Mouse (Mus musculus): ENCODE results near the gene Hmgb2. TPM values are rescaled to one million over a fixed set of nuclear protein-coding genes. Genes with fewer than 3 reads are reported as not detected.

Gene Hmgb2
- polyA plus RNA-seq, 1 experiment, result 22.0 TPM

DNA sequence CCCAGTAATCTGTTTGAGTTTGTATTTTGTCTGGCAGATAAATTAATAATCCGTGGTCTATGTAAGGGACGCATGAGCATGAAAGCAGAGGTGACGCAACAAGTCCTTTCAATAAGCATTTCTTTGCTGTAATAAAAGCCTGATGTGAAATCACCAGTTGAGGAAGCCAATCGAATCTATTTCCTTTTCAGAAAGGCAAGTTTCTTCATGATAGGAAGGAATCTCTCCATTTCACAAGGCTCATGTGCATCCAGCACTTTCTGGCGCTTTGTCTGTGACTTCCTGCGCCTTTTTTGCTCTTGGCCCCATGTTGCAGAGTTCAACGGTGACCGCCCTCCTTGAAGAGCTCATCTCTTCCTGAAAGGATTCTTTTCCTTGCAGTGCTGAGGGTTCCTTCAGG lies 32.0 kb upstream of the Hmgb2 start:
- Histone ChIP-seq H3K36me3 (ENCODE audit: control insufficient read depth, insufficient read depth, low read length) (no peaks in the 10 kb centered on the region), H3K27ac (ENCODE audit: control insufficient read depth, insufficient read depth, low read depth, low read length) (no peak overlapping the region), H3K4me3 (ENCODE audit: control insufficient read depth, low read depth, low read length) (no peak overlapping the region), H3K27me3 (ENCODE audit: control insufficient read depth, insufficient read depth, low read length) (no peaks in the 10 kb centered on the region), H3K4me1 (ENCODE audit: control insufficient read depth, insufficient read depth, low read length) (no peaks in the 10 kb centered on the region)
- TF ChIP-seq CTCF (IDR thresholded peaks at IDR 0.05; ENCODE audit: control insufficient read depth, insufficient read depth, insufficient replicate concordance, low read depth, low read length), result no peak
- TF ChIP-seq POLR2A (IDR thresholded peaks at IDR 0.05; ENCODE audit: control insufficient read depth, low read depth, low read length), result no peak

DNA sequence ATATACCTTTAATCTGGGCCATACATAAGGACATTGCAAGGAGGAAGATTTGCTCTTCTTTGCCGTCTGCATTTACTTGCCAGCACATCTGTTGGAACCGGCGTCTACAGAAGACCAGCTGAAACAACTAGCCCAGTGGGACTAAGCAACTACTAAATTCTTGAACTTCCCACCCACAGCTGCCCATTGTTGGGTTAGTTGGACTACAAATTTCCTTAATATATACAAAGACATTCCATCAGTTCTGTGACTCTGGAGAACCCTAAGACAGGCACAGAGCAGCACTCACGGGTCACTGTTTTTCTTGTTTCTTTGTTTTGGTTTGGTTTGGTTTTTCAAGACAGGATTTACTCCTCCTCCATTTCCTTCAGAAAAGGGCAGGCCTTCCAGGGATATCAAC lies 31.1 kb upstream of the Hmgb2 start:
- H3K27ac ChIP-seq (ENCODE audit: control insufficient read depth, insufficient read depth, low read depth, low read length), result no peak overlapping the region
- H3K4me3 ChIP-seq (ENCODE audit: control insufficient read depth, low read depth, low read length), result no peak overlapping the region
- no peaks in the 10 kb centered on the region for H3K36me3 ChIP-seq (ENCODE audit: control insufficient read depth, insufficient read depth, low read length)
- no peaks in the 10 kb centered on the region for H3K4me1 ChIP-seq (ENCODE audit: control insufficient read depth, insufficient read depth, low read length)
- H3K27me3 ChIP-seq (ENCODE audit: control insufficient read depth, insufficient read depth, low read length), result no peaks in the 10 kb centered on the region
- TF ChIP-seq CTCF (IDR thresholded peaks at IDR 0.05; ENCODE audit: control insufficient read depth, insufficient read depth, insufficient replicate concordance, low read depth, low read length) (no peak), POLR2A (IDR thresholded peaks at IDR 0.05; ENCODE audit: control insufficient read depth, low read depth, low read length) (no peak)

DNA sequence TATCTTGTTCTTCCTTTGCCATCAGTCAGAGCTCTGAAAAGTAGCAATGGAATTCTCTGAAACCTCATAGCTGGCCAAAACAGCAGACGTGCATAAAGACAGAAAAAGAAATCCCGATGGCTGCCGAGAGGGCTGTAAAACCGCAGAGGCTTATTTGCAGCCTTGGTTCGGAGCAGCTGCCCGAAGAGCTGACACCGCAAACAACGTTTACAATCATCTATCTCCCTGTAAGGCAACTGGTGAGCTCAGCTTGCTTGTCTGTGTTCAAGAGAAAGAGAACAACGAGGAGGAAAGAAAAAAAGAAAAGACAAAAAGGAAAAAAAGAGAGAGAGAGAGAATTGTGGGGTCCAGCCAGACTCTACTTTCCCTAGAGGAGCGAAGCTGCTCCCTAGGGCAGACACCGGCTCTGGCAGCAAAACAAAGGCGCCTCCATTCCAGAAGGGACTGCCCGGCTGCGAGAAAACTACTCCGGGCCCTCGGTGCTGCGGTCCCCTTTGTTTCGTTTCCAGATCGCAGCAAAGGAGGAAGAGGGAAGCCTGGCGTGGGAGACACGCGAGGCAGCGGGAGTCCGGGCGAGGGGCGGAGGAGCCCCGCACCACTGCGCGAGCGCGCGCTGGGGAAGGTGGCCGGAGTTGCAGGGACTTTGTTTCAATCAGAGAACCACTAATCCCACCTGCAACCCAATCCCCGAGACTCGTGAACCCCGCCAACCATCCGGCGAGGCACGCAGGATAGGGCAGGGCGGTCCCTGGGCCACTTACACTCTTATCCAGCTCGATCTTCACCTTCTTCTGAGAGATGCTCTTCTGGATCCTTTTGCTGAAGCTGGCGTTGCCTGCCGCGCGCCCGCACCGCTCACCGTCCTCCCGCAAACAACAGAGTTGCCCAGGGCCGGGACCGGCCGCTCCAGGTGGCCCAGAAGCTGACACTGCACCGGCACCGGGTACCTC lies 24.9 kb upstream of the Hmgb2 start:
- TF ChIP-seq CTCF (IDR thresholded peaks at IDR 0.05; ENCODE audit: control insufficient read depth, insufficient read depth, insufficient replicate concordance, low read depth, low read length) (no peak), POLR2A (IDR thresholded peaks at IDR 0.05; ENCODE audit: control insufficient read depth, low read depth, low read length) (no peak)
- Histone ChIP-seq H3K4me3 (ENCODE audit: control insufficient read depth, low read depth, low read length) (peak overlapping the region; percentile 91), H3K4me1 (ENCODE audit: control insufficient read depth, insufficient read depth, low read length) (peaks cover 8% of the 10 kb centered on the region), H3K27ac (ENCODE audit: control insufficient read depth, insufficient read depth, low read depth, low read length) (peak overlapping the region; percentile 94), H3K36me3 (ENCODE audit: control insufficient read depth, insufficient read depth, low read length) (no peaks in the 10 kb centered on the region), H3K27me3 (ENCODE audit: control insufficient read depth, insufficient read depth, low read length) (no peaks in the 10 kb centered on the region)

DNA sequence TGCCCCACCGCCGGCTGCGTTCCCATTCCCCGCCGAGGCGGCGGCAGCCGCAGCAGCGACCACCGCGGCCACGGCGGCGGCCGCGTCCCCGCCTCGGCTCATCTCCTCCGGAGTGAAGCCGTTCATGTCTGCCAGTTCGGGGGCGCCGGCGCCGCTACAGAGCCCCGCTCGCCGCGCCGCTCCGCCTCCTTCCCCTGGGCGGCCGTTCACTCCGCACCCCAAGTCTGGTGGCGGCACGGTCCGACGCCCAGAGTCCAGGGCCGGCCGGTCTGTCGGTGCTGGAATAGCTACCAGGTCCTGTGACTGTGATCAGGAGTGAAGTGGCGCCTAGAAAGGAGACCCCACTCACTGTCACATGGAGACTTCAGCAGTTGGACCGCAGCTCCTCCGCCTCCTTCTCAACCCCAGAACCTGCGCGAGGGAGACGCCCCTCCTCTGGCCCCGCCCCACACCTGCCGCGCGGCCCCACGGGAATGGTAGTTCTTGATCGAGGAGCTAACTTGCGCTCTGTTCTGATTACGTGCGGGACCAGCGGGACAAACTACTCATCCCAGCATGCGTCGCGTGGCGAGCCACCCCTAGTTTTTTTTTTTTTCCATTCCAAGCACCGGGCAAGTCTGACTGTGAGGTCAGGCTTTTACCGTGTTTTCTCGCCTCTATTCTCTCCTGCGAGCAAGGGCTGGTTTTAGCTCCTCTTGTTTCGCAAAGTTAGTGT lies 24.1 kb upstream of the Hmgb2 start, which contains the start of gene Sap30:
TSS of gene Sap30 (minus strand) at position 420 of the 715 bp plus-strand sequence.
- TF ChIP-seq POLR2A (IDR thresholded peaks at IDR 0.05; ENCODE audit: control insufficient read depth, low read depth, low read length) (peak; percentile 90), CTCF (IDR thresholded peaks at IDR 0.05; ENCODE audit: control insufficient read depth, insufficient read depth, insufficient replicate concordance, low read depth, low read length) (no peak)
- Histone ChIP-seq H3K27me3 (ENCODE audit: control insufficient read depth, insufficient read depth, low read length) (no peaks in the 10 kb centered on the region), H3K4me3 (ENCODE audit: control insufficient read depth, low read depth, low read length) (peak within 1 kb of the TSS; percentile 91), H3K36me3 (ENCODE audit: control insufficient read depth, insufficient read depth, low read length) (no peaks in the 10 kb centered on the region), H3K4me1 (ENCODE audit: control insufficient read depth, insufficient read depth, low read length) (peaks cover 8% of the 10 kb centered on the region), H3K27ac (ENCODE audit: control insufficient read depth, insufficient read depth, low read depth, low read length) (peak within 1 kb of the TSS; percentile 94)

DNA sequence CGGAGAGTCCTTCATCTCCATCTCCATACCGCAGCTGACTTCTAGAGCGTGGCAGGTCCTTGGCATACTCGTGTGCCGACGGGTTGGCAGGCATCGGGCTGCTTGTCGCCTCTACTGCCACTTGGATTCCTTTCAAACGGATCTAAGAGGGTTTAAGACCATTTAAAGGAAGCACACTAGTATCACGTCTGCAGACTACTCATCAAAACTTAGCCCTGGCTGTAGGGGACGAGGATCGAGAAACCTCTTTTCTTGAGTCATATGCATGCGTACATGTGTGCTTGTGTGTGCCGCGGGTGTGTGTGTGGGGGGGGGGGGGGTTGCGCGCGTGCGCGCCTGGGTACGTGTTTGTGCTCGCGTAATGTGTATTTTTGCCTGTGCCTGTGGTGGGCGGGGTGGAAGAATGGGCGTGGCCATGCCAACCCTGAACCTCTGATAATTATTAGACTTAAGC lies 23.4 kb upstream of the Hmgb2 start:
- H3K36me3 ChIP-seq (ENCODE audit: control insufficient read depth, insufficient read depth, low read length), result no peaks in the 10 kb centered on the region
- H3K4me1 ChIP-seq (ENCODE audit: control insufficient read depth, insufficient read depth, low read length), result peaks cover 8% of the 10 kb centered on the region
- no peaks in the 10 kb centered on the region for H3K27me3 ChIP-seq (ENCODE audit: control insufficient read depth, insufficient read depth, low read length)
- TF ChIP-seq POLR2A (IDR thresholded peaks at IDR 0.05; ENCODE audit: control insufficient read depth, low read depth, low read length), result no peak
- TF ChIP-seq CTCF (IDR thresholded peaks at IDR 0.05; ENCODE audit: control insufficient read depth, insufficient read depth, insufficient replicate concordance, low read depth, low read length), result 0 out of 2 replicates have a peak, but pooled peaks have one; percentile 0
- peak overlapping the region; percentile 85 for H3K4me3 ChIP-seq (ENCODE audit: control insufficient read depth, low read depth, low read length)
- peak overlapping the region; percentile 66 for H3K27ac ChIP-seq (ENCODE audit: control insufficient read depth, insufficient read depth, low read depth, low read length)

DNA sequence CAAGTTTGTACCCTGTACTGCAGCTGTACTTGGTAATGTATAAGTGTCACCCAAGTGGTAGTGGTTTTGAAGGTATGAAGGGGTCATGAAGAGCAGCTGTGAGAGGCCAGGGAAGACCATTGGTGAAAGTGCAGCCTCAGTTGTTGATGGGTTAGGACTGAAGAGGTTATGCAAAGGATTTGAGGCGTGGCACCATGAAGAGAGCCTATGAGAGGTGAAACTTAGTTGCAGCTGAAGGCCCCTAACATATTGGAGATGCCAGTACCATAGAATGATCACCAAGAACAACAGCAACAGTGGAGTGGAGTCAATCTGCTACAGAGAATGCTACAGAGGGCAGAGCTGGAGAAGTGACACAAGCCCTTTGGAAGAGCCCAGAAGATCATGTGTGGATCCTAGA lies 22.3 kb upstream of the Hmgb2 start:
- Histone ChIP-seq H3K36me3 (ENCODE audit: control insufficient read depth, insufficient read depth, low read length) (no peaks in the 10 kb centered on the region), H3K4me1 (ENCODE audit: control insufficient read depth, insufficient read depth, low read length) (peaks cover 8% of the 10 kb centered on the region), H3K27ac (ENCODE audit: control insufficient read depth, insufficient read depth, low read depth, low read length) (no peak overlapping the region), H3K27me3 (ENCODE audit: control insufficient read depth, insufficient read depth, low read length) (no peaks in the 10 kb centered on the region), H3K4me3 (ENCODE audit: control insufficient read depth, low read depth, low read length) (no peak overlapping the region)
- no peak for TF ChIP-seq POLR2A (IDR thresholded peaks at IDR 0.05; ENCODE audit: control insufficient read depth, low read depth, low read length)
- TF ChIP-seq CTCF (IDR thresholded peaks at IDR 0.05; ENCODE audit: control insufficient read depth, insufficient read depth, insufficient replicate concordance, low read depth, low read length), result no peak

DNA sequence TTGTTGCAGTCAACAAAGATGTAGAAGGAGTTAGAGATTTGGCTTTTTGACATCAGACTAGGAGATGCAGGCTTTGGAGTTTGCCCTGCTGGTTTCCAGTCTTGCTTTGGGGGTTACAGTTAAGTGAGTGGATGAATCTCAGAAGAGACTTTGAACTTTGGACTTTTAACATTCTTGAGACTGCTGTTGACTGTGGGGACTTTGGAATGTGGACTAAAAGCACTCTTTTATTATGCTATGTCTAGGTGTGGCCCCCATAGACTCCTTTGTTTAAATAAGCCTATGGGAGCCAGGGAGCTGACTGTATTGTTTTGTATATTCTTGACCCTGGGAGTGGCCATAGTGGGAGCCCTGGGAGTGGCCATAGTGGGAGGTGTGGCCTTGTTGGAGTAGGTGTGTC lies 21.8 kb upstream of the Hmgb2 start:
- no peaks in the 10 kb centered on the region for H3K36me3 ChIP-seq (ENCODE audit: control insufficient read depth, insufficient read depth, low read length)
- no peaks in the 10 kb centered on the region for H3K27me3 ChIP-seq (ENCODE audit: control insufficient read depth, insufficient read depth, low read length)
- peaks cover 8% of the 10 kb centered on the region for H3K4me1 ChIP-seq (ENCODE audit: control insufficient read depth, insufficient read depth, low read length)
- TF ChIP-seq CTCF (IDR thresholded peaks at IDR 0.05; ENCODE audit: control insufficient read depth, insufficient read depth, insufficient replicate concordance, low read depth, low read length) (no peak), POLR2A (IDR thresholded peaks at IDR 0.05; ENCODE audit: control insufficient read depth, low read depth, low read length) (no peak)
- H3K4me3 ChIP-seq (ENCODE audit: control insufficient read depth, low read depth, low read length), result no peak overlapping the region
- no peak overlapping the region for H3K27ac ChIP-seq (ENCODE audit: control insufficient read depth, insufficient read depth, low read depth, low read length)
